Mouse (Mus musculus) heart, postnatal 4 days (tissue): Measurements from ENCODE around the gene Rnf169. TPM values are rescaled to one million over a fixed set of nuclear protein-coding genes. Genes with fewer than 3 reads are reported as not detected.
"Not testable (repeated sequence)": the region's sequence is repeated elsewhere in the genome, so short reads cannot be mapped to it uniquely, and the experiment has no call there.

Experiments used
- DNase-seq: peaks from one replicate; pipeline ENCODE4 v3.0.0; 2021
- total RNA-seq, 2 experiments: library from RNA; stranded (reverse); gene quantifications; 2 replicates each; pipeline ENCODE4 v1.2.3; 2021

Rnf169 gene
- total RNA-seq, 2 experiments from 2014 or later: 16.1 to 16.9 TPM

DNA sequence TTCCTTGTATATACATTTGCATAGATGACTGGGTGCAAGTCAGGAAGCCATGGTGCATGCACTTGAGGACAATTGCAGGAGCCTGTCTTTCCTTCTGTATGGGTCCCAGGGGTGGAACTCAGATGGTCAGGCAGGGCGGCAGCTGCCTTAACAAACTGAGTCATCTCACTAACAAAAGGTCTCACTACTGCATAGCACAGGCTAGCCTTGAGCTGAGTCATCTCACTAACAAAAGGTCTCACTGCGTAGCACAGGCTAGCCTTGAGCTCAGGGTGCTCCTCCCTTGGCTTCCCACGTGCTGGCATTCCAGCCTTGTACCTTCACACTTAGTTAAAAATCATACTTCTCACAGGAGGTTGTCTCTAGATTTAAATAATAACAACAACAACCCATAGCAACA, 34.3 kb downstream of the Rnf169 start:
- DNase-seq: no peak

DNA sequence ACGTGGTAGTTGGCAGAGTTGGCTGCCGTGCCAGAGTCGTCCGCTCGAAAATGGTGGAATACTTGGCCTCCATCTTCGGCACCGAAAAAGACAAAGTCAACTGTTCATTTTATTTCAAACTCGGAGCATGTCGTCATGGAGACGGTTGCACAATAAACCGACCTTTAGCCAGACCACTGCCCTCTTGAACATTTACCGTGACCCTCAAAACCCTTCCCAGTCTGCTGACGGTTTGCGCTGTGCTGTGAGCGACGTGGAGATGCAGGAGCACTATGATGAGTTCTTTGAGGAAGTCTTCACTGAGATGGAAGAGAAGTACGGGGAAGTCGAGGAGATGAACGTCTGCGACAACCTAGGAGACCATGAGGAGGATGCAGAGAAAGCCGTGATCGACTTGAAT, 35.2 kb downstream of the Rnf169 start:
- not testable (repeated sequence) for DNase-seq

DNA sequence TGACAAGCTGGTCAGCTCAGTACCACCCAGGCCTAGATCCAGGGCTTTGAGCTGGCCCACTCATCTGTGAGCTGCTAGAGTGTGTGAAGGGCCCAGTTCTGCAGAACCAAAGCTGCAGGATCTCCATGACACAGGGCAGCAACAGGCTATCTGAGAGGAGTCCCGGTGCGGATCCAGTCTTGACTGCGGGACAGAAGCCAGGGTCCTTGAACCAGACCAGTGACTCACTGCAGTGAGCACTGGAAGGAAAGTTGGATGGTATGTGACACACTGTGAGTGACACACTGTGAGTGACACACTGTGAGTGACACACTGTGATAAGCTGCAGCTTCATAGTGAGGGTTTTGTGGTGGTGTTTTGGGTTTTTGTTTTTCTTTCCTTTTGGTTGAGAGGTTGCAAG, 35.7 kb downstream of the Rnf169 start:
- DNase-seq: no peak

GRCm38 (mm10) chr7:99940669-99941068, 39.6 kb downstream of the Rnf169 start:
- no peak for DNase-seq

- no peak for DNase-seq
These were observed 44.5 kb downstream of the Rnf169 start for GRCm38 (mm10) chr7:99935758-99936157.

DNA sequence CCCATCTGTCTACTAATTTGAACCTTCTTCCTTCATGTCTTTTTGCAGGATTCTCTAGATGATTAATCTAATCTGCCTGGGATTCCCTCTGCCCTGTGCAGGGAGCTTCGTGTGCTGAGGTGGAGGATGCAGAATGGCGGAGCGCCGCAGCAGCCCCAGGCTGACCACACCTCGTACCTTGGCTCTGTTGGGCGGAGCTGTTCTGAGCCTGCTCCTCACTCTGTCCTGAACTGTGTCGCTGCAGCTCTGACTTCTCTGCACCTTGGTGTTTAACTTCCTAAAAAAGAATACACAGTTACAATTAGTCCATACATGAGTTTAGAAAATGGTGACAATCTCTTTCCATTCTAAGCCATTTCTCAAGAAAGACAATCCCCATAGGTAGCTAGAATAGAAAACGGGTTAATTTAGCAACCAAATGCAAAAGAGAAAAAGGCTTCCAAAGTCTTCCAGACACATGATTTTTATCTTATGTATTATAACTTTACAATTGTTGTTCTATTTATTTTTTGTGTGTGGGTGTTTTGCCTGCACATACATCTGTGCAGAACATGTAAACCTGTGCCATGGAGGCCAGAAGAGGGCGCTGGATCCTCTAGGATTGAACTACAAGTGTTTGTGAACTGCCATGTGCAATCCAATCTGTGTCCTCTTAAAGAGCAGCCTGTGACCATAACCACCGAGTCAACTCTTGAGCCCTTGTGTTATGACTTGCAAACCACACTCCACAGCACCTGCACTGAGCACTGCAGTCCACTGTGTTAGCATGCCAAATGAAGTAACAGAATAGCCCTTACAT, 53.1 kb downstream of the Rnf169 start:
- peak; percentile 78 for DNase-seq

DNA sequence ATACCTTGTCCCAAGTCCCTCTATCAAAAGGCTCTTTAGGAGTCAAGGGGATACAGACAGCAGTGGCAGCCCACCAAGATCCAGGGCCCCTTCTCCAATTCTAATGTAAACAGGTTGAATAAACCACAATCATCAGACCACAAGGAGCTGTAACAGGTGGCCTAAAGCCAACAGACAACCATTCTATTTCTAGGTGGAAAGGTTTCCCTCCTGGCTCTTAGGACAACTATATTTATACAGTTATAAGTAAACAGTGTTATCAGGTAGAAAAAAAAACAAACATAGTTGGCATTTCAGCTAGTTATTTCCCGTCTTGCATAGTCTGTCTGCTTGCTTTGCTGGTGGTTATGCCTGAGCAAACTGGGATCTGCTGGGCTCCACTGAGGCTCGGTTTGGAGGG, 59.8 kb downstream of the Rnf169 start:
- no peak for DNase-seq

- DNase-seq: no peak
These were observed 60.3 kb downstream of the Rnf169 start for GRCm38 (mm10) chr7:99919971-99920370.

GRCm38 (mm10) chr7:99919164-99919563, 61.1 kb downstream of the Rnf169 start:
- no peak for DNase-seq

DNA sequence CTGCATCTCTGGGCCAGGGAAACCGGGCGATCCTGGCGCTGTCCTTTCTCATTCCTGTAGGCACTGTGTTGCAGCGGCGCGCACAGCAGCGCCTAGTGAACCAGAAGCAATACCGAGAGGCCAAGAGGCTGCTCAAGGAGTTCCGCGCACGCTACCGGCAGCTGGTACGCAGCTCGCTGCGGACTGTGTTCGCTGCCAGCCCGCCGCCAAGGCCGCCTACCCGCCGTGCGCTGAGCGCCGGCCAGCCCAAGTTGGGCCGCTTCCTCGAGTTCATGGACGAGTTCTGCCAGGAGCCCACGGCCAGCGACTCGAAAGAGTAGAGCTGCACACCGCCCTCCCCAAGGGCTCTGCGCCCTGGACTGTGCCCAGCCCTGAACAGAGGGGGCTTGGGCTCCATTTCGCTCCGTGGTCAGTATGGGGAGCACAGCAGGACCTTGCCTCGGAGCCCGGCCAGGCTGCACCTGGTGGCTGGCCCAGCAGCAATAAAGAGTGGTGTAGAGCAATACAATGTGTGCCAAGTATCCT, 62.9 kb downstream of the Rnf169 start:
- DNase-seq: peak; percentile 33

- peak; percentile 67 for DNase-seq
These were observed 63.4 kb downstream of the Rnf169 start for GRCm38 (mm10) chr7:99916741-99917319.

DNA sequence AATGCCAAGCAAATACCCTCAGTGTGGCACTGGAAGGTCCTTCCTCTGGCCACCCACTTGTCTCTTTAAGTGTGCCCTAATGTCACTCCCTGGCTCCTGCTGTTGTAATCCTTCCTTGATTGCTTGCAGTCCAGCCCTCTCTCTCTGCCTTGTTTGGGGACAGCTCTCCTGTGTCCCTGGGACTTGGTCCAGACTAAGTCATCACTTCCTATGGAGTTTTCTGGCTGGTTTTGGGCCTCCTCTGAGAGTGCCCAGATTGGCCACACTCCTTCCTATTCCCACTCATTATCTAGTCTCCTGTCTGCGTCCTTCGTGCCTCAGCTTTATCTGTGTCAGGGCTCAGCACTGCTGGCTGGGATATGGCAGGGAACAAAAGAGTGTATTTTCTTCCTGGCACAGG, 64.7 kb downstream of the Rnf169 start:
- no peak for DNase-seq

- DNase-seq: no peak
These were observed 65.9 kb downstream of the Rnf169 start for GRCm38 (mm10) chr7:99914316-99914715.

DNA sequence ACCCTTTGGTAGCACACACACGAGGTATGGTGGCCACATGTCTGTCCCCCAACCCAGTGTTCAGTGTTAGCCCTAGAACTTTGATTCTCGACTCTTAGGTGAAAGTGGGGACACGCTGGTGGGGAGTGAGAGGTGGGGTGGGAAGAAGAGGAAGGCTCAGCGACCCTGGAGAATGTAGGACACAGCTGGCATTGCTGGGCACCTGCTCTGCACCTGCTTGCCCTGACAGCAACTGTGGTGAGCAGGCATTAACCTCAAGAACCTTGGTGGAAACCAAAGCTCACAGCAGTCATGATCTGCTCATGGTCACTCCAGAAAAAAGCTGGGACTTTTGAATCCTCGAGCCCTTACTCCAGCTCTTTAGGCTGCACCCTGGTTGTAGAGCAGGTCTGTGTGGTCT, 69.2 kb downstream of the Rnf169 start:
- no peak for DNase-seq

- no peak for DNase-seq
These were observed 72.8 kb downstream of the Rnf169 start for GRCm38 (mm10) chr7:99907463-99907862.

GRCm38 (mm10) chr7:99906346-99906745, 73.9 kb downstream of the Rnf169 start:
- DNase-seq: no peak

DNA sequence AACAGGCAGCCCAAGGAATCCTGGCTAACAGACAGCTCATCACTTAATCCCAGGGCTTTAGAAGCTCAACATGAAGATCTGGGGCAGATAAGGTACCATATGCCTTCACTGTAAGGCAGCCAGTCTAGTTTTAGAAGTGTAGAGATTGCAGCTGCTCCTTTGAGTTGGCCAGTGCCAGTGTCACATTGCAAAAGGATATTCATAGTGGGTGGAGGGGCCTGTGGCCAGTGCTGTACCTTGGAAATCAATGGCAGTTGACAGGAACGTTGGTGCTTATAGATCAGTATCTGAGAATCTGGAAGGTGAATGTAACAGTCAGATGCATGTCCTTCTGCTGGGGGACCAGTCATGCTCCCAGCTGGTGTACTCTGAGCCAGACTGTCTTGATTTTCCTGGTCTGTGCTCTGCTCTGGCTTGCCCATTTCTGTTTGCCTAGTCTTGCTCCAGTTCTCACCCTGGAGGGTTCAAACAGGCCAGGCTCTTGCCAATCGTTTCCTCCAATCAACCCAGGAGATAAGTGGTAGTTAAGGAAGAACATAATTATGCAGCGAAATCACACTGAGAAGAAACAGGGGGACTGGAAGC, 75.7 kb downstream of the Rnf169 start:
- no peak for DNase-seq

- no peak for DNase-seq
These were observed 77.2 kb downstream of the Rnf169 start for GRCm38 (mm10) chr7:99902918-99903665.

GRCm38 (mm10) chr7:99902208-99902607, 78.0 kb downstream of the Rnf169 start:
- no peak for DNase-seq

DNA sequence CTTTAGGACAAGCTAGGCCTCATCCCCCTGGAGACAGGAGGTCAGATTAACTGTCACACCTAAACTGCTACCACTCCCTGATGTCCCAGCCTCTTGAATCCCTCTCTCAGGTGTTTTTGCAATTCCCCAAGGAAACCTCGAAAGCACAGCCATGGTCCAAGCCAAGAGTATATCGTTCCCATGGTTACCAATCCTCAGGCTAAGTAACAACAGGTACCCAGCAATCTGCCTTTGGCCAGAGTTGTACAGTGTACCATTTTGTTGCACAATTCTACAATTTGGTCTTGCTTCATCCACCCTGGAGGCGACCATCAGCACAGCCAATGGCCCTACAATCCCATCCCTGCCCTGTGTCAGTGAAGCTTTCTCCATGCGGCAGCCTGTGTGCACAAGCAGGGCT, 83.3 kb downstream of the Rnf169 start:
- no peak for DNase-seq

GRCm38 (mm10) chr7:99894478-99894877, 85.8 kb downstream of the Rnf169 start:
- DNase-seq: no peak

GRCm38 (mm10) chr7:99893967-99894366, 86.3 kb downstream of the Rnf169 start:
- DNase-seq: no peak

GRCm38 (mm10) chr7:99892351-99892750, 87.9 kb downstream of the Rnf169 start:
- DNase-seq: no peak
